Mouse (Mus musculus): Measurements from ENCODE around the gene Slc6a15.

GRCm38 (mm10) chr10:103448340-103448739 lies 80.8 kb downstream of the Slc6a15 start:
- TF ChIP-seq GATA1 (IDR thresholded peaks at IDR 0.05; ENCODE audit: low read length) (no peak), TAL1 (IDR thresholded peaks at IDR 0.05; ENCODE audit: low read length) (no peak)

Measured in erythroblast, embryonic 14.5 days (primary cell).